Mouse (Mus musculus) olfactory bulb, adult 2 months (tissue): ENCODE measurements around the gene Rspo4.

ENCODE experiments used
- CTCF ChIP-seq: fragments of 200-500 bp; IDR thresholded peaks from 2 replicates; pipeline ENCODE4 v1.5.1; 2012; ENCODE audit warnings: low read depth, mild to moderate bottlenecking, low read length, moderate library complexity; ENCODE audit not compliant: insufficient read depth
- POLR2A ChIP-seq: fragments of 200-500 bp; IDR thresholded peaks from 2 replicates; pipeline ENCODE4 v1.6.1; 2012; ENCODE audit warnings: mild to moderate bottlenecking, low read depth, low read length, moderate library complexity; ENCODE audit not compliant: insufficient read depth

DNA sequence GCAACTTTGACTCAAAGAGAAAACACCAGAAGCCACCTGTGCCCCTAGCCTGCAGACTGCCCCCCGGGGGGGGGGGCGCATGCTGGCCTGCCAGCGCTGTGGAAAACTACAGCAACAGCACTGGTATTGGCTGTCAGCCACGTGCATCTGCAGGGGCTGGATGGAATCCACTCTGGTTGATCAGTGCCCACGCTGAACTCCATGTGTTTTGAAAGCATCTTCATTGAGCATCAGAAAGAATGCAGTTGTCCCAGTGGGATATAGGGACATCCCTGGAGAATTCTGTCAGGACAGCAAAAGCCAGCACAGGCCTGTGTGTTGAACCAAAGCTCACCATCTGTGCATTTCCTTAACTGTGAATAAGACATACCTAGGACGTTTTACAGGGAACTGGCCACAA lies 48.3 kb downstream of the Rspo4 start:
- TF ChIP-seq CTCF (no peak), POLR2A (no peak)
